Mouse (Mus musculus) thymus, adult 2 months (tissue): ENCODE measurements around the gene 1700024P04Rik. TPM values are rescaled to one million over a fixed set of nuclear protein-coding genes. Genes with fewer than 3 reads are reported as not detected.

ENCODE experiments used
- DNase-seq: peaks from one replicate; pipeline ENCODE4 v3.0.0; 2021
- H3K27ac ChIP-seq: fragments of 200-500 bp; 2 replicates; pipeline ENCODE4 v1.5.1; 2012; ENCODE audit warnings: low read length, control low read depth; ENCODE audit not compliant: control insufficient read depth, insufficient read depth
- H3K27me3 ChIP-seq: fragments of 200-500 bp; 2 replicates; pipeline ENCODE4 v1.6.1; 2012; ENCODE audit warnings: mild to moderate bottlenecking, low read length, moderate library complexity, mixed read lengths; ENCODE audit not compliant: control insufficient read depth, insufficient read depth
- H3K36me3 ChIP-seq: fragments of 200-500 bp; 2 replicates; pipeline ENCODE4 v1.6.1; 2012; ENCODE audit warnings: mild to moderate bottlenecking, low read length, moderate library complexity; ENCODE audit not compliant: control insufficient read depth, insufficient read depth
- H3K4me1 ChIP-seq: fragments of 200-500 bp; replicated peaks from 2 replicates; pipeline ENCODE4 v1.6.1; 2012; ENCODE audit warnings: low read length; ENCODE audit not compliant: control insufficient read depth, insufficient read depth
- H3K4me3 ChIP-seq: fragments of 200-500 bp; 2 replicates; pipeline ENCODE4 v1.5.1; 2012; ENCODE audit warnings: mild to moderate bottlenecking, low read length, control low read depth, moderate library complexity; ENCODE audit not compliant: control insufficient read depth, insufficient read depth
- CTCF ChIP-seq: fragments of 200-500 bp; IDR thresholded peaks from 2 replicates; pipeline ENCODE4 v1.5.1; 2012; ENCODE audit warnings: mild to moderate bottlenecking, control low read depth, low read length, moderate library complexity, borderline replicate concordance; ENCODE audit not compliant: control insufficient read depth, poor library complexity, insufficient read depth; ENCODE audit errors: extremely low read depth
- POLR2A ChIP-seq: fragments of 200-500 bp; IDR thresholded peaks from 2 replicates; pipeline ENCODE4 v1.6.1; 2012; ENCODE audit warnings: mild to moderate bottlenecking, low read length, control low read depth, moderate library complexity; ENCODE audit not compliant: control insufficient read depth, poor library complexity, insufficient read depth; ENCODE audit errors: extremely low read depth
- WGBS: fragments of 180-500 bp; shearing (Covaris S2); methylation state at CpG from one replicate; pipeline ENCODE4 v1.1.7; 2018; 5-methylcytosine and 5-hydroxymethylcytosine counted together
- polyA plus RNA-seq: library from polyadenylated mRNA; depleted of rRNA; stranded (reverse); fragments of >200 nt; gene quantifications from 2 replicates; pipeline ENCODE4 v1.2.3, GENCODE M21; 2012

1700024P04Rik gene
- polyA plus RNA-seq, 1 experiment: 0.39 TPM

GRCm38 (mm10) chr13:98951951-98952350, 32.4 kb downstream of the 1700024P04Rik start:
- Histone ChIP-seq H3K4me1 (no peaks in the 10 kb centered on the region; the same call in 1 of the 2 replicates), H3K27ac (no peak overlapping the region), H3K27me3 (no peaks in the 10 kb centered on the region), H3K4me3 (no peak overlapping the region), H3K36me3 (no peaks in the 10 kb centered on the region)
- 95% methylated on average over 7 of the region's 7 CpGs for WGBS
- TF ChIP-seq CTCF (no peak), POLR2A (no peak)
- no peak for DNase-seq

GRCm38 (mm10) chr13:98948146-98948545, 36.2 kb downstream of the 1700024P04Rik start:
- Histone ChIP-seq H3K27me3 (no peaks in the 10 kb centered on the region), H3K27ac (no peak overlapping the region), H3K36me3 (no peaks in the 10 kb centered on the region), H3K4me3 (no peak overlapping the region), H3K4me1 (no peaks in the 10 kb centered on the region)
- WGBS: 94% methylated on average over 4 of the region's 4 CpGs
- no peak for DNase-seq
- TF ChIP-seq CTCF (no peak), POLR2A (no peak)

- 95% methylated on average over 7 of the region's 7 CpGs for WGBS
- no peaks in the 10 kb centered on the region for H3K36me3 ChIP-seq
- H3K4me3 ChIP-seq: no peak overlapping the region
- no peaks in the 10 kb centered on the region for H3K4me1 ChIP-seq
- DNase-seq: no peak
- H3K27ac ChIP-seq: no peak overlapping the region
- no peak for TF ChIP-seq CTCF
- no peak for TF ChIP-seq POLR2A
- no peaks in the 10 kb centered on the region for H3K27me3 ChIP-seq
Measured at GRCm38 (mm10) chr13:98946434-98946833, 37.9 kb downstream of the 1700024P04Rik start.

- Histone ChIP-seq H3K4me1 (no peaks in the 10 kb centered on the region), H3K36me3 (no peaks in the 10 kb centered on the region), H3K4me3 (no peak overlapping the region), H3K27me3 (no peaks in the 10 kb centered on the region), H3K27ac (no peak overlapping the region)
- WGBS: 96% methylated on average over 3 of the region's 3 CpGs
- DNase-seq: no peak
- TF ChIP-seq POLR2A: no peak
- no peak for TF ChIP-seq CTCF
Measured at GRCm38 (mm10) chr13:98945908-98946307, 38.5 kb downstream of the 1700024P04Rik start.

DNA sequence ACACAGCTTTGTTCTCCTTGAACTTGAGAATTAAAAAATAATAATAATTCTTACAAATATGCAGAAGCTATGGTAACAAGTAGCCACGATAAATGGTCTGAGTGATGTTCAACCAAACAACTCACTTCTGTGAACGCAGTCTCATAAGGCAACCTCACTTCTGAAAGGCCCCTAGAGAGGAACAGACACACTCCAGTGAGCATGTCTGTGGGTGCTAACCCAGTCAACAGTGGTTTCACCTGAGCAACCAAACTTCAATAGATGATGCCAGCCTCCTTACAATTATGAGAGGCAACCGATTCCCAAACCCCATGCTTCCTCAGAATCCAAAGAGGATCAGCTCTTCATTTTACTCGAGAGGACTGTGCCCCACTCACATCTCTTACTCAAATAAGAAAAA, 39.0 kb downstream of the 1700024P04Rik start:
- H3K36me3 ChIP-seq: no peaks in the 10 kb centered on the region
- H3K27ac ChIP-seq: no peak overlapping the region
- H3K27me3 ChIP-seq: no peaks in the 10 kb centered on the region
- H3K4me3 ChIP-seq: no peak overlapping the region
- TF ChIP-seq POLR2A (no peak), CTCF (no peak)
- no peak for DNase-seq
- H3K4me1 ChIP-seq: no peaks in the 10 kb centered on the region
- WGBS: 91% methylated on average over 4 of the region's 4 CpGs

DNA sequence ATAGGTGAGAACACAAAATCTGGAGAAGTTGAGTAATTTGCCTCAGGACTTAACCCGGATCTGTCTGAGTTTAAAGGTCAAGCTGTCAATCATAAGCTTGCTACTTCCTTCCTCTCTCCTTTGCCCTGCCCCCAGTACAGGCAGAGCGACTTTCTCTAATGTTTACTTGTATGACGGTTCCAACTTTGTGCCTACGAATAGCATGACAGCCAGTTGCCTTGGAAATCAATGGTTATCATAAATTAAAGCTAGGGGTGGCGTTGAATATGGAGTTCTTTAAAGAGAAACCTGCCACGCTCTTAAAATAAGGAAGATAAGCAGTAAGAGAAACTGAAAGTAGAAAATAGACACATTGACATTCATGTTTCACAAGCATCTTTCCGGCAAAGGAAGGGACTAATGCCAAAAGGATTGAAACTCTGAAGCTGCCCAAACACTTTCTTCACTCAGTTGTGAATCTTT, 39.7 kb downstream of the 1700024P04Rik start:
- Histone ChIP-seq H3K36me3 (no peaks in the 10 kb centered on the region), H3K27ac (no peak overlapping the region; the same call in 1 of the 2 replicates), H3K4me3 (no peak overlapping the region), H3K4me1 (no peaks in the 10 kb centered on the region), H3K27me3 (no peaks in the 10 kb centered on the region)
- peak; percentile 52 for DNase-seq
- TF ChIP-seq CTCF: no peak
- TF ChIP-seq POLR2A: no peak
- WGBS: 0% methylated on average over 7 of the region's 7 CpGs

- Histone ChIP-seq H3K4me1 (0 out of 2 replicates have a peak, but pooled peaks cover 2% of the 10 kb centered on the region), H3K27me3 (no peaks in the 10 kb centered on the region), H3K36me3 (no peaks in the 10 kb centered on the region), H3K4me3 (no peak overlapping the region), H3K27ac (no peak overlapping the region)
- WGBS: 70% methylated on average over 6 of the region's 6 CpGs
- no peak for DNase-seq
- no peak for TF ChIP-seq POLR2A
- no peak for TF ChIP-seq CTCF
Measured at GRCm38 (mm10) chr13:98942360-98942759, 42.0 kb downstream of the 1700024P04Rik start.
